Mouse (Mus musculus) limb, embryonic 11.5 days (tissue): Measurements from ENCODE around the gene Eno3. TPM values are rescaled to one million over a fixed set of nuclear protein-coding genes. Genes with fewer than 3 reads are reported as not detected.

Source experiments
- ATAC-seq: fragments of 200-750 bp; cut with Nextera tagmentation; 2 replicates; pipeline ENCODE4 v1.8.0; 2017; ENCODE audit warnings: low read depth; ENCODE audit not compliant: insufficient number of reproducible peaks, low FRiP score, low TSS enrichment
- DNase-seq: peaks from one replicate; pipeline ENCODE4 v3.0.0-alpha.2; 2015; ENCODE audit warnings: low spot score
- H3K27ac ChIP-seq: fragments of 300-500 bp; sonication (generic); replicated peaks from 2 replicates; pipeline ENCODE4 v1.5.1; 2014; ENCODE audit warnings: low read depth, mild to moderate bottlenecking, low read length
- H3K27me3 ChIP-seq: fragments of 300-500 bp; sonication (generic); 2 replicates; pipeline ENCODE4 v1.6.1; 2014; ENCODE audit warnings: mild to moderate bottlenecking, low read length, mixed read lengths; ENCODE audit not compliant: control insufficient read depth, insufficient read depth
- H3K36me3 ChIP-seq: fragments of 300-500 bp; sonication (generic); 2 replicates; pipeline ENCODE4 v1.6.1; 2014; ENCODE audit warnings: mild to moderate bottlenecking, low read length, moderate library complexity, mixed read lengths; ENCODE audit not compliant: control insufficient read depth, insufficient read depth
- H3K4me1 ChIP-seq: fragments of 300-500 bp; sonication (generic); 2 replicates; pipeline ENCODE4 v1.6.1; 2014; ENCODE audit warnings: low read length, mixed read lengths; ENCODE audit not compliant: control insufficient read depth, insufficient read depth
- H3K4me2 ChIP-seq: fragments of 300-500 bp; sonication (generic); 2 replicates; pipeline ENCODE4 v1.6.1; 2014; ENCODE audit warnings: low read depth, mild to moderate bottlenecking, moderate library complexity; ENCODE audit not compliant: severe bottlenecking
- H3K4me3 ChIP-seq: fragments of 300-500 bp; sonication (generic); 2 replicates; pipeline ENCODE4 v1.5.1; 2014; ENCODE audit warnings: low read depth, low read length
- H3K9ac ChIP-seq: fragments of 300-500 bp; sonication (generic); 2 replicates; pipeline ENCODE4 v1.6.1; 2014; ENCODE audit warnings: mild to moderate bottlenecking, low read length
- H3K9me3 ChIP-seq: fragments of 300-500 bp; sonication (generic); 2 replicates; pipeline ENCODE4 v1.6.1; 2016; ENCODE audit warnings: low read length; ENCODE audit not compliant: control insufficient read depth
- WGBS: fragments of 180-500 bp; shearing (Covaris S2); extraction: QIAGEN DNeasy Blood & Tissue Kit; methylation state at CpG from one replicate; pipeline ENCODE4 v1.1.7; 2014; 5-methylcytosine and 5-hydroxymethylcytosine counted together
- polyA plus RNA-seq: library from polyadenylated mRNA; unstranded; fragments of >200 nt; fragmentation: Nextera tagmentation; extraction: Ambion mirVana; gene quantifications from 2 replicates; pipeline ENCODE4 v1.2.1, GENCODE M21; 2014

Gene Eno3
- polyA plus RNA-seq, 1 experiment from 2014 or later, result 53.3 TPM

DNA sequence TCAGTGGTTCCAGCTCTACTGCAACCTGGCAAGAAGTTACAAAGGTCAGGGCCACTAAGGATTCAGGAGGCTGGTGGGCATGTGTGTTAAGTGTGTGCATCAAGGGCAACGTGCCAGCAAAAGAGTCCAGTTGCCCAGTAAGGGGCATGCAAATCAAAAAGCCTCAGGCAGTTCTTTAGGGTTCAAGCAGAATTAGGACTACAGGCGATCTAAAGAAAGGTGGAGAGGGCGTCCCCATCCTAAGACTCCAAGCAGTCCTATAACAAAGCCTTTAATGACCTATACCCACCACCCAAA is 10.8 kb upstream of the Eno3 start:
- H3K4me1 ChIP-seq, result peaks cover 22% of the 10 kb centered on the region
- 22% methylated on average over 3 of the region's 3 CpGs for WGBS
- H3K4me2 ChIP-seq, result peak overlapping the region; percentile 58
- DNase-seq (no peak), ATAC-seq (no peak)
- no peaks in the 10 kb centered on the region for H3K9me3 ChIP-seq
- peak overlapping the region; percentile 58 for H3K4me3 ChIP-seq
- no peaks in the 10 kb centered on the region for H3K27me3 ChIP-seq
- H3K9ac ChIP-seq, result peak overlapping the region; percentile 83
- H3K27ac ChIP-seq, result peak overlapping the region; percentile 86
- peaks cover 27% of the 10 kb centered on the region for H3K36me3 ChIP-seq

GRCm38 (mm10) chr11:70646691-70647650 is 10.0 kb upstream of the Eno3 start, which contains the start of the genes Rnf167 and Slc25a11:
Gene Rnf167 (plus strand): TSS chr11:70647235.
Gene Slc25a11 (minus strand): TSS chr11:70647479.
- peak within 1 kb of the TSS; percentile 86 for H3K27ac ChIP-seq
- peaks cover 27% of the 10 kb centered on the region for H3K4me1 ChIP-seq
- ATAC-seq (peak; percentile 88), DNase-seq (peak; percentile 98)
- no peaks in the 10 kb centered on the region for H3K9me3 ChIP-seq
- peak within 1 kb of the TSS; percentile 90 for H3K4me2 ChIP-seq
- H3K9ac ChIP-seq, result peak within 1 kb of the TSS; percentile 83
- peaks cover 32% of the 10 kb centered on the region for H3K36me3 ChIP-seq
- H3K27me3 ChIP-seq, result no peaks in the 10 kb centered on the region
- peak within 1 kb of the TSS; percentile 58 for H3K4me3 ChIP-seq
- 0% methylated on average over 63 of the region's 63 CpGs for WGBS

DNA sequence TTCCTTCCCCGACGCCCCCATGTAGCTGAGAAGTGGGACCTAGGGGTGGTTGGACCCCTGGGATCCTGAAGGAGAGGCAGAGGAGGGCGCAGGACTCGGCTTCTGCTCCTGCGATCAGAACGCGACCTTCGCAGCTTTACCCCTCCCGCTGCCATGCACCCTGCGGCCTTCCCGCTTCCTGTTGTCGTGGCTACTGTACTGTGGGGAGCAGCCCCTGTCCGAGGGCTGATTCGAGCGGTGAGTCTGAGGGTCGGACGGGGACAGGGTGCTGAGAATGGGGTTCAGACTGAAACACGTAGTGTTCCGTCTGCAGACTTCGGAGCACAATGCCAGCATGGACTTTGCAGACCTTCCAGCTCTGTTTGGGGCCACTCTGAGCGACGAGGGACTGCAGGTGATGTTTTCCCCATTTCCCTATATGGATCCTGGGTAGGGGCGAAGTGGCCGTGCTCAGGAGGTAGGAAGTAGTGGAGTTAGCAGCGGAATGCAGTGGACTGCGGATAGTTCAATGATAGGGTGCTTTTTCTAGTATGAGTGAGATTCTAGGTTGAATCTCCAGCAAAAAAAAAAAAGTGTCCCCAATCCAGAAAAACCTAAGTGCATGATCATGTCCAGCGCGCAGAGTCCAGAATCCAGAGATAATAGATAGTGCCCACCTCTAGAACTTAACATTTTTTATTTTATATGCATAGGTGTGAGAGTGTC is 9.1 kb upstream of the Eno3 start:
- peak overlapping the region; percentile 68 for H3K9ac ChIP-seq
- ATAC-seq, result no peak
- H3K9me3 ChIP-seq, result no peaks in the 10 kb centered on the region
- H3K27ac ChIP-seq, result peak overlapping the region; percentile 86
- H3K4me1 ChIP-seq, result peaks cover 32% of the 10 kb centered on the region
- peak overlapping the region; percentile 58 for H3K4me3 ChIP-seq
- peaks cover 38% of the 10 kb centered on the region for H3K36me3 ChIP-seq
- H3K4me2 ChIP-seq, result peak overlapping the region; percentile 90
- DNase-seq, result peak; percentile 57
- 3% methylated on average over 28 of the region's 28 CpGs for WGBS
- no peaks in the 10 kb centered on the region for H3K27me3 ChIP-seq

DNA sequence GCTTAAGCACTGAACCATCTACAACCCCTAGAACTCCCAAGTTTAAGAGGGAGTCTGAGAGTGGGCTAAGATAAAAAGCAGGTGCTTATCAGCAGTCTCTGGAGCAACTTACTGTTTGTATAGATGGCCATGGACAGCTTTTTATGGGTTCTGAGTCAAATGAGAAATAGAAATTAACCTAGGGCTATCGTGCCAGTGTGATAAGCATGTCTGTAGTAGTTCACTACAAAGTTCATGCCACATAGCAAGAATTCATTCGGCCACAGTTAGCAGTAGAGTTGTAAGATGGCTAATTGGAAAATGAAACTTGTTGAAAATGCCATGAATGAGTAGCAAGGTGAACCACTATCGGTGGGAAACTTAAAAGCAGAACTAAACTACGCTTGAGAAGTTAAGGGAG is 8.5 kb upstream of the Eno3 start:
- Histone ChIP-seq H3K27ac (no peak overlapping the region), H3K4me3 (peak overlapping the region; percentile 58), H3K4me1 (peaks cover 32% of the 10 kb centered on the region), H3K9ac (peak overlapping the region; percentile 68), H3K27me3 (no peaks in the 10 kb centered on the region), H3K36me3 (peaks cover 38% of the 10 kb centered on the region), H3K9me3 (no peaks in the 10 kb centered on the region), H3K4me2 (peak overlapping the region; percentile 90)
- DNase-seq, result no peak
- no peak for ATAC-seq
- 86% methylated on average over 4 of the region's 4 CpGs for WGBS

GRCm38 (mm10) chr11:70649185-70649734 is 7.7 kb upstream of the Eno3 start:
- H3K4me2 ChIP-seq, result peak overlapping the region; percentile 90; the same call in 1 of the 2 replicates
- H3K4me3 ChIP-seq, result no peak overlapping the region
- H3K27me3 ChIP-seq, result no peaks in the 10 kb centered on the region
- no peak for ATAC-seq
- peaks cover 36% of the 10 kb centered on the region for H3K36me3 ChIP-seq
- H3K4me1 ChIP-seq, result peaks cover 32% of the 10 kb centered on the region
- H3K27ac ChIP-seq, result no peak overlapping the region
- WGBS, result 80% methylated on average over 8 of the region's 8 CpGs
- no peak for DNase-seq
- H3K9me3 ChIP-seq, result no peaks in the 10 kb centered on the region
- no peak overlapping the region; the same call in 1 of the 2 replicates for H3K9ac ChIP-seq

DNA sequence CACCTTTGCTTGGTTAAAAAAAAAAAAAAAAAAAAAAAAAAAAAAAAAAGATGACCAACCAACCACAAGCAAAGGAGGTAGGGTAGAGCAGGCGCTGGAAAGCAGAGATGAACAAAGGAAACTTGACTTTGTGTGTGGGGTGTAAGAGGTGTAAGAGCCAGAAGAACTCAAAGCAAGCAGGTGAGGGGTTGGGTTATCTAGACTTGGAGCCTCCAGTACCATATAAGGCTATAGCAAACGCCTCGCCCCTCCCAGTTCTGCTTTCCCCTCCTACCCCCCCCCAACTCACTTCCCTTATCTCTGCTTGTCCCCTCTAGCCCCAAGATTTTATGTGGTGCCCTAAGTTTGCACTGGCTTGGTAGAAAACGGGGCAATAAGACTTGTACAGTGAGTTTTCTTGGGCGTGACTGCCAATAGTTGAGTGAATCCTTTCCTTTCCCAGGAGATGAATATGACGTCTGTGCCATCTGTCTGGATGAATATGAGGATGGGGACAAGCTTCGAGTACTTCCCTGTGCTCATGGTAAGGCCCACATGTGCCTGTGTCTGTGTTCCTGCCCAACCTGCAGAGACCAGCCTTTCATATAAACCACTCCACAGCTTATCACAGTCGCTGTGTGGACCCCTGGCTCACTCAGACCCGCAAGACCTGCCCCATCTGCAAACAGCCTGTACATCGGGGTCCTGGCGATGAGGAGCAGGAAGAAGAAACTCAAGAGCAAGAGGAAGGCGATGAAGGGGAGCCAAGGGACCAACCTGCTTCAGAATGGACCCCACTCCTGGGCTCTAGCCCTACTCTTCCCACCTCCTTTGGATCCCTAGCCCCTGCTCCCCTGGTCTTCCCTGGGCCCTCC is 6.5 kb upstream of the Eno3 start:
- no peaks in the 10 kb centered on the region for H3K27me3 ChIP-seq
- H3K9me3 ChIP-seq, result no peaks in the 10 kb centered on the region
- H3K4me1 ChIP-seq, result peaks cover 32% of the 10 kb centered on the region
- ATAC-seq, result no peak
- no peak overlapping the region for H3K9ac ChIP-seq
- no peak for DNase-seq
- peaks cover 28% of the 10 kb centered on the region for H3K36me3 ChIP-seq
- H3K4me2 ChIP-seq, result no peak overlapping the region
- WGBS, result 86% methylated on average over 12 of the region's 12 CpGs
- H3K27ac ChIP-seq, result no peak overlapping the region
- peak overlapping the region; percentile 16; the same call in 1 of the 2 replicates for H3K4me3 ChIP-seq

DNA sequence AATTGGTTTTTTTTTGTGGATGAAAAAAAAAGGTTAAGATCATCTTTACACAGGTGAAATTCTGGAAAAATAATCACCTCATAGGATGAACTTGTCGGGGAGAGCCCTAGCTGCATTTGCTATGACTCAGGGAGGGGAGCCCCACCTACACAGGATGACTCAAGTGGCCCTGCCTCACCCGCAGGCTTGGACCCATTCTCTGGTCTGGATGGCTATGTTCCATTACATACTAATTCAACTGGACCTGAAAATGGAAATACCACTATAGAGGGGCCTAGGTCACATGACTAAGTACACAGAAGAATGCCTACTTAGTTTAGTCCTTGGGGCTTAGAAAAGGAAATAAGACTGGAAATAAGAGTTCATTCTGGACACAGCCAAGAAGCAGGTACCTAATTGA is 5.6 kb upstream of the Eno3 start:
- Histone ChIP-seq H3K4me3 (peak overlapping the region; percentile 6), H3K4me1 (peaks cover 32% of the 10 kb centered on the region), H3K4me2 (peak overlapping the region; percentile 1; the same call in 1 of the 2 replicates), H3K36me3 (peaks cover 28% of the 10 kb centered on the region), H3K9me3 (no peaks in the 10 kb centered on the region), H3K27ac (no peak overlapping the region), H3K27me3 (no peaks in the 10 kb centered on the region), H3K9ac (no peak overlapping the region)
- DNase-seq (no peak), ATAC-seq (no peak)
- 77% methylated on average over 2 of the region's 2 CpGs for WGBS
